24 mouse cellular contexts compared by ENCODE assay signal in the genomic region with DNA sequence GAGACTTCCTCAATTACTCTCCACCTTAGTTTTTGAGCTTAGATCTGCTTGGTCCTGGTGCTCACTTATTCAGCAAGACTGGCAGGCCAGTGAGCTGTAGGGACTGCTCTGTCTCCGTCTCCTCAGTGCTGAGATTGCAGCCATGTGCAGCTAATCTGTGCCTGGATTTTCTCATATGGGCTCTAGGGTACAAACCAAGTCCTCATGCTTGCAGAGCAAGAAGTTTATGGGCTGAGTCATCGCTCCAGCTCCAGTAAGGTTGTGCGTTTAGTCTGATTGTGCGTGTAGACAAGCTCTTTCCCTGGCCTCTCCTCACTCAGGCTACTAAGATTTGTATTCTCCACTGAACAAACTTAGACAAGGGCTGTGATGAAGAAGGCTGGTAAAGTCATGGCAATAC. TPM values are rescaled to one million over a fixed set of nuclear protein-coding genes. Genes with fewer than 3 reads are reported as not detected.
A peak's percentile ranks its signal among the peaks of the same experiment; 100 is the strongest.
DNase-seq lines count a peak whose midpoint lies in the region; ATAC-seq lines count a peak whose summit lies in the region.
"Had no signal": no experiment of that assay in that cellular context is flagged by ENCODE, and none has a peak within 500 bp of the region (broad histone marks: within the 10 kb centered on the region; RNA-seq: fewer than 3 reads in every experiment).

No protein-coding gene starts in this region.

- WGBS in intestine, embryonic 14.5 days: 59% methylated on average over 4 of the region's 4 CpGs
- 47% methylated on average over 4 of the region's 4 CpGs for WGBS in intestine, embryonic 16.5 days
- WGBS in stomach, embryonic 15.5 days: 64% methylated on average over 4 of the region's 4 CpGs

- no peak for ATAC-seq in intestine, embryonic 14.5 days (replicated peaks; ENCODE audit: low FRiP score, low TSS enrichment, low read depth)
- ATAC-seq in intestine, embryonic 16.5 days: no peak
- ATAC-seq in stomach, embryonic 15.5 days (ENCODE audit: insufficient read depth, low FRiP score, low read depth): 0 out of 2 replicates have a peak, but pooled peaks have one; percentile 47
- ATAC-seq: forebrain, embryonic 13.5 days; forebrain, postnatal 0 days had no signal

- peak; percentile 51 for DNase-seq in intestine, embryonic 14.5 days (ENCODE audit: low spot score)
- peak; percentile 55 for DNase-seq in 3T3-L1 (ENCODE audit: low read depth, low spot score)
- DNase-seq in urinary bladder, postnatal 25 days (ENCODE audit: low spot score): peak; percentile 30
- no peak for DNase-seq in frontal cortex, postnatal 36 days (ENCODE audit: low spot score in 2 of 2)
- no peak for DNase-seq in kidney, postnatal 36 days
- no peak for DNase-seq in left cerebral cortex, adult 8-10 months (ENCODE audit: low spot score in 2 of 2)
- DNase-seq: adrenal gland, adult 8-10 months; adrenal gland, postnatal 36 days; cerebellum, adult 2 months; cerebellum, postnatal 10 days; forebrain, postnatal 0 days; gastrocnemius, adult 2 months; gastrocnemius, postnatal 25 days; heart, postnatal 36 days had no signal

- H3K27ac ChIP-seq in intestine, embryonic 14.5 days (ENCODE audit: low read depth): no peak overlapping the region
- H3K27ac ChIP-seq in intestine, embryonic 16.5 days (ENCODE audit: low read length): no peak overlapping the region
- no peak overlapping the region for H3K27ac ChIP-seq in stomach, embryonic 15.5 days
- H3K27ac ChIP-seq: embryonic facial prominence, embryonic 10.5 days; forebrain, embryonic 13.5 days; gastrocnemius, adult 2 months; heart, embryonic 13.5 days; hindbrain, embryonic 12.5 days had no signal

- H3K9me3 ChIP-seq in intestine, embryonic 14.5 days (ENCODE audit: control insufficient read depth, low read length): no peaks in the 10 kb centered on the region
- H3K9me3 ChIP-seq in intestine, embryonic 16.5 days (ENCODE audit: control insufficient read depth, low read length): no peaks in the 10 kb centered on the region
- no peaks in the 10 kb centered on the region for H3K9me3 ChIP-seq in stomach, embryonic 15.5 days
- H3K9me3 ChIP-seq: embryonic facial prominence, embryonic 10.5 days; forebrain, embryonic 13.5 days; heart, embryonic 13.5 days; hindbrain, embryonic 12.5 days had no signal

- no peaks in the 10 kb centered on the region for H3K27me3 ChIP-seq in intestine, embryonic 14.5 days (replicated peaks; ENCODE audit: control insufficient read depth, insufficient read depth, low read length)
- no peaks in the 10 kb centered on the region for H3K27me3 ChIP-seq in intestine, embryonic 16.5 days (replicated peaks; ENCODE audit: control insufficient read depth, insufficient read depth, low read length)
- no peaks in the 10 kb centered on the region for H3K27me3 ChIP-seq in stomach, embryonic 15.5 days (replicated peaks)
- H3K27me3 ChIP-seq: CH12.LX; forebrain, embryonic 13.5 days; heart, embryonic 13.5 days; hindbrain, embryonic 12.5 days had no signal

- H3K4me3 ChIP-seq in intestine, embryonic 14.5 days (ENCODE audit: low read depth, low read length): no peak overlapping the region
- no peak overlapping the region for H3K4me3 ChIP-seq in intestine, embryonic 16.5 days (ENCODE audit: low read length)
- no peak overlapping the region for H3K4me3 ChIP-seq in stomach, embryonic 15.5 days (replicated peaks)
- H3K4me3 ChIP-seq: embryonic facial prominence, embryonic 10.5 days; forebrain, embryonic 13.5 days; gastrocnemius, adult 2 months; heart, embryonic 13.5 days; hindbrain, embryonic 12.5 days had no signal

- no peak overlapping the region for H3K9ac ChIP-seq in intestine, embryonic 14.5 days (ENCODE audit: low read length)
- no peak overlapping the region for H3K9ac ChIP-seq in intestine, embryonic 16.5 days (ENCODE audit: low read depth, low read length)
- H3K9ac ChIP-seq in stomach, embryonic 15.5 days: no peak overlapping the region
- H3K9ac ChIP-seq: forebrain, embryonic 13.5 days; forebrain, postnatal 0 days; heart, embryonic 13.5 days; hindbrain, embryonic 12.5 days had no signal

- H3K4me2 ChIP-seq in intestine, embryonic 14.5 days (ENCODE audit: low read length): no peak overlapping the region
- H3K4me2 ChIP-seq in intestine, embryonic 16.5 days (ENCODE audit: low read depth, low read length): no peak overlapping the region
- H3K4me2 ChIP-seq in stomach, embryonic 15.5 days: no peak overlapping the region
- H3K4me2 ChIP-seq: forebrain, embryonic 13.5 days; heart, embryonic 13.5 days; hindbrain, embryonic 12.5 days had no signal

- no peaks in the 10 kb centered on the region for H3K4me1 ChIP-seq in intestine, embryonic 14.5 days (replicated peaks; ENCODE audit: control insufficient read depth, insufficient read depth, low read length)
- no peaks in the 10 kb centered on the region for H3K4me1 ChIP-seq in intestine, embryonic 16.5 days (ENCODE audit: control insufficient read depth, insufficient read depth, low read length)
- no peaks in the 10 kb centered on the region for H3K4me1 ChIP-seq in stomach, embryonic 15.5 days
- H3K4me1 ChIP-seq: embryonic facial prominence, embryonic 10.5 days; forebrain, embryonic 13.5 days; heart, embryonic 13.5 days; hindbrain, embryonic 12.5 days had no signal

- no peaks in the 10 kb centered on the region for H3K36me3 ChIP-seq in intestine, embryonic 14.5 days (ENCODE audit: control insufficient read depth, insufficient read depth, low read length)
- no peaks in the 10 kb centered on the region for H3K36me3 ChIP-seq in intestine, embryonic 16.5 days (ENCODE audit: control insufficient read depth, insufficient read depth, low read length)
- no peaks in the 10 kb centered on the region for H3K36me3 ChIP-seq in stomach, embryonic 15.5 days
- H3K36me3 ChIP-seq: embryonic facial prominence, embryonic 10.5 days; heart, embryonic 13.5 days; hindbrain, embryonic 12.5 days had no signal

RNA-seq across cellular contexts. Expression of a gene that starts 43.5 kb away (rescaled TPM):
- polyA plus RNA-seq in intestine, embryonic 14.5 days (2014; fragmentation: Nextera tagmentation; extraction: Ambion mirVana): 0.26 and 0.51 TPM in 2 replicates
- 0.45 and 0.54 TPM in 2 replicates for polyA plus RNA-seq in intestine, embryonic 16.5 days (2015; fragmentation: Nextera tagmentation; extraction: Ambion mirVana)
- 0.32 and 0.44 TPM in 2 replicates for polyA plus RNA-seq in stomach, embryonic 15.5 days (2015; fragmentation: Nextera tagmentation; extraction: Ambion mirVana)
- not detected for total RNA-seq in left cerebral cortex, adult 8-10 months (2022)
- total RNA-seq: CH12.LX; forebrain, postnatal 0 days; gastrocnemius, adult 2 months; gastrocnemius, postnatal 25 days; granulocyte monocyte progenitor cell, adult 5-6 weeks; heart, postnatal 36 days had no signal
- polyA plus RNA-seq: cerebellum, adult 2 months; embryonic facial prominence, embryonic 10.5 days; embryonic facial prominence, embryonic 14.5 days; forebrain, embryonic 13.5 days; forebrain, postnatal 0 days; heart, embryonic 13.5 days; heart, postnatal 0 days; hindbrain, embryonic 12.5 days had no signal

RNA-seq across cellular contexts. Expression of a gene that starts 44.6 kb away (rescaled TPM):
- polyA plus RNA-seq in intestine, embryonic 14.5 days (2014; fragmentation: Nextera tagmentation; extraction: Ambion mirVana): 22.9 and 23.9 TPM in 2 replicates
- 13.4 and 13.9 TPM in 2 replicates for polyA plus RNA-seq in intestine, embryonic 16.5 days (2015; fragmentation: Nextera tagmentation; extraction: Ambion mirVana)
- polyA plus RNA-seq in stomach, embryonic 15.5 days (2015; fragmentation: Nextera tagmentation; extraction: Ambion mirVana): 18.1 and 21.7 TPM in 2 replicates
- 10 to 100 TPM in 1 of 4 experiments, 1 to 10 TPM in 3; 7.9 to 10.8 (median 9.6) TPM for total RNA-seq in left cerebral cortex, adult 8-10 months (2022)

Comparison
In these comparisons a context has a peak if more than half of its experiments do, and no peak if none do; other contexts are left out.
1. DNase-seq: peak in intestine, embryonic 14.5 days (single experiment), 3T3-L1 (single experiment) and urinary bladder, postnatal 25 days (single experiment); none in frontal cortex, postnatal 36 days (0 of 2), kidney, postnatal 36 days (0 of 2) and left cerebral cortex, adult 8-10 months (0 of 2).